Mouse (Mus musculus): ENCODE results near the gene Polr2b. TPM values are rescaled to one million over a fixed set of nuclear protein-coding genes. Genes with fewer than 3 reads are reported as not detected.

Gene Polr2b
- polyA plus RNA-seq, 1 experiment from 2014 or later: 97.2 TPM

GRCm38 (mm10) chr5:77372242-77372641 is 62.3 kb downstream of the Polr2b start:
- no peak overlapping the region for H3K27ac ChIP-seq (replicated peaks)
- no peaks in the 10 kb centered on the region for H3K27me3 ChIP-seq (ENCODE audit: low read depth, poor library complexity, severe bottlenecking)
- 87% methylated on average over 7 of the region's 7 CpGs for WGBS
- H3K9me3 ChIP-seq (replicated peaks): no peaks in the 10 kb centered on the region
- no peak overlapping the region for H3K4me3 ChIP-seq
- DNase-seq (ENCODE audit: low spot score): no peak
- peaks cover 4% of the 10 kb centered on the region; the same call in 1 of the 2 replicates for H3K4me1 ChIP-seq
- H3K36me3 ChIP-seq: no peaks in the 10 kb centered on the region

DNA sequence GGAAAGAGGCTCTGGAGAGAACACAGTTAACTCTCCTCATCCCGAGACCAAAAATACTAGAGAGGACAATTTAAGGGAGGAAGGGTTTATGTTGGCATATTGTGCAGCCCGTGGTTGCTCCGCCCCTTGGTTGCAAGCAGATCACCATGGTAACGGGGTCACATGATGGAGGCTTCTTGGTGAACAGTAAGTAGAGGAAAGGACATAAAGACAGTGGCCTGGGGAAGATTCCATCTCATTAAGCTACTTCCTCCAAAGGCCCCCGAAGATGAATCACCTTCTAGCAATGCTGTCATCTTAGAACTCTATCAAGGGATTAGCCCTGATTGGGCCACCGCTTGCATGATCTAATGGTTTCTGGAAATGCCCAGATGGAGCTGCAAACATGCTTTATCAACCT is 62.8 kb downstream of the Polr2b start:
- DNase-seq (ENCODE audit: low spot score): no peak
- Histone ChIP-seq H3K27ac (replicated peaks) (no peak overlapping the region), H3K4me3 (no peak overlapping the region), H3K9me3 (replicated peaks) (no peaks in the 10 kb centered on the region), H3K27me3 (ENCODE audit: low read depth, poor library complexity, severe bottlenecking) (no peaks in the 10 kb centered on the region), H3K36me3 (no peaks in the 10 kb centered on the region), H3K4me1 (peaks cover 4% of the 10 kb centered on the region; the same call in 1 of the 2 replicates)
- 78% methylated on average over 6 of the region's 6 CpGs for WGBS

- Histone ChIP-seq H3K27me3 (ENCODE audit: low read depth, poor library complexity, severe bottlenecking) (no peaks in the 10 kb centered on the region), H3K27ac (replicated peaks) (no peak overlapping the region), H3K4me1 (peaks cover 9% of the 10 kb centered on the region), H3K9me3 (replicated peaks) (no peaks in the 10 kb centered on the region), H3K36me3 (no peaks in the 10 kb centered on the region), H3K4me3 (no peak overlapping the region)
- no peak for DNase-seq (ENCODE audit: low spot score)
- WGBS: 84% methylated on average over 3 of the region's 3 CpGs
These were observed 65.0 kb downstream of the Polr2b start for GRCm38 (mm10) chr5:77374945-77375344.

DNA sequence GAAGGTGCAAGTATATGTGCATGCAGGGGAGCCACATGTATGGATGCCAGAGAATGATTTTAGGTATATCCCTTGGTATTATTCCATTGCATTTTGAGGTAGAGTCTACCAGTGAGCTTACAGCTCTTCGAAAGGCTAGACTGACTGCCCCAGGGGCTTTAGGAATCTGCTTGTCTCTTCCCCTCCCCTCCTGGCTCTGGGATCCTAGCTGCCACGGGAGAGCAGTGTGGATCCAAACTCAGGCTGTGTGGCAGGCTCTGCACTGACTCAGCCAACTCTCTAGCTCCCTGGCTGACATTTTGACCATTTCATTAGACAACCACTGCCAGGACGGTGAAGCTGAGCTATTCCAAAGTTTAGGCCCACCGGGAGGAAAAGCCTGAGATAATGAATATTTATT is 65.6 kb downstream of the Polr2b start:
- no peaks in the 10 kb centered on the region for H3K9me3 ChIP-seq (replicated peaks)
- no peak for DNase-seq (ENCODE audit: low spot score)
- no peak overlapping the region for H3K27ac ChIP-seq (replicated peaks)
- H3K4me1 ChIP-seq: peaks cover 9% of the 10 kb centered on the region
- no peak overlapping the region for H3K4me3 ChIP-seq
- H3K36me3 ChIP-seq: no peaks in the 10 kb centered on the region
- WGBS: 75% methylated on average over 4 of the region's 4 CpGs
- H3K27me3 ChIP-seq (ENCODE audit: low read depth, poor library complexity, severe bottlenecking): no peaks in the 10 kb centered on the region

GRCm38 (mm10) chr5:77378027-77378426 is 68.1 kb downstream of the Polr2b start:
- no peaks in the 10 kb centered on the region for H3K9me3 ChIP-seq (replicated peaks)
- H3K4me3 ChIP-seq: no peak overlapping the region
- H3K27ac ChIP-seq (replicated peaks): no peak overlapping the region
- no peak for DNase-seq (ENCODE audit: low spot score)
- no peaks in the 10 kb centered on the region for H3K27me3 ChIP-seq (ENCODE audit: low read depth, poor library complexity, severe bottlenecking)
- 96% methylated on average over 3 of the region's 3 CpGs for WGBS
- H3K36me3 ChIP-seq: no peaks in the 10 kb centered on the region
- H3K4me1 ChIP-seq: peaks cover 15% of the 10 kb centered on the region

GRCm38 (mm10) chr5:77379434-77380135 is 69.6 kb downstream of the Polr2b start:
- Histone ChIP-seq H3K9me3 (replicated peaks) (no peaks in the 10 kb centered on the region), H3K4me3 (no peak overlapping the region), H3K4me1 (peaks cover 15% of the 10 kb centered on the region), H3K27ac (replicated peaks) (no peak overlapping the region), H3K27me3 (ENCODE audit: low read depth, poor library complexity, severe bottlenecking) (no peaks in the 10 kb centered on the region), H3K36me3 (no peaks in the 10 kb centered on the region)
- 77% methylated on average over 14 of the region's 14 CpGs for WGBS
- DNase-seq (ENCODE audit: low spot score): no peak

DNA sequence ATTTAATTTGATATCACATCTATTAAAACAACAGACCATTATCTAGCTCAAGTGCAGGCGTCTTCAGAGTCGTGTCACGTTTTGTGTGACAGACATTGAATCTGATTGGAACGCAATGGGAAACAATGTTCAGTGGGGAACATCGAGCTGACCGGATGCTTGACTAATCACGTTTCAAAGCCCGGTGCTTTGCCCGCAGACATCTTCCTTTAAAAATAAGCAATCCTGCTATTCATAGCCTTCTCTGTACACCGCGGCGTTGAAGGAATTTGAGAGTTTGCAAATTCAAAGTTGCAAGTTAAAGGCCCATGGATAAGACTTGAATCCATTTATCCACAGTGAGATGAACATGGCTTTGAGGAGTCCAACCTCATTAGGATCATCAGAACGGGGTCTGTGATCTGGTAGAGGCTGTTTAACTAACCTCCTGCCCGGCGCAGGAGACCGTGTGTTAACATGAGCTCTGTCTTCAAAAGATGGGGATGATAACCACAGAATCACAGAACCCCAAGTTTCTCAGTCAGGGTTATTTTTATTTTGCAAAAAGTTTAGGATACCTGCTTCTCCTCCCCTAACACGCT is 70.5 kb downstream of the Polr2b start:
- WGBS: 77% methylated on average over 17 of the region's 17 CpGs
- Histone ChIP-seq H3K4me1 (peaks cover 15% of the 10 kb centered on the region), H3K4me3 (no peak overlapping the region), H3K27me3 (ENCODE audit: low read depth, poor library complexity, severe bottlenecking) (no peaks in the 10 kb centered on the region), H3K9me3 (replicated peaks) (no peaks in the 10 kb centered on the region), H3K36me3 (no peaks in the 10 kb centered on the region), H3K27ac (replicated peaks) (no peak overlapping the region)
- DNase-seq (ENCODE audit: low spot score): no peak

GRCm38 (mm10) chr5:77381283-77381682 is 71.3 kb downstream of the Polr2b start:
- H3K4me1 ChIP-seq: peaks cover 15% of the 10 kb centered on the region
- H3K36me3 ChIP-seq: no peaks in the 10 kb centered on the region
- WGBS: 87% methylated on average over 7 of the region's 7 CpGs
- H3K9me3 ChIP-seq (replicated peaks): no peaks in the 10 kb centered on the region
- DNase-seq (ENCODE audit: low spot score): no peak
- H3K27me3 ChIP-seq (ENCODE audit: low read depth, poor library complexity, severe bottlenecking): no peaks in the 10 kb centered on the region
- no peak overlapping the region for H3K27ac ChIP-seq (replicated peaks)
- no peak overlapping the region for H3K4me3 ChIP-seq

- H3K27ac ChIP-seq (replicated peaks): no peak overlapping the region
- H3K27me3 ChIP-seq (ENCODE audit: low read depth, poor library complexity, severe bottlenecking): no peaks in the 10 kb centered on the region
- WGBS: 92% methylated on average over 5 of the region's 5 CpGs
- no peaks in the 10 kb centered on the region for H3K36me3 ChIP-seq
- no peaks in the 10 kb centered on the region for H3K9me3 ChIP-seq (replicated peaks)
- DNase-seq (ENCODE audit: low spot score): no peak
- no peak overlapping the region for H3K4me3 ChIP-seq
- peaks cover 15% of the 10 kb centered on the region for H3K4me1 ChIP-seq
These were observed 71.7 kb downstream of the Polr2b start for GRCm38 (mm10) chr5:77381686-77382085.

DNA sequence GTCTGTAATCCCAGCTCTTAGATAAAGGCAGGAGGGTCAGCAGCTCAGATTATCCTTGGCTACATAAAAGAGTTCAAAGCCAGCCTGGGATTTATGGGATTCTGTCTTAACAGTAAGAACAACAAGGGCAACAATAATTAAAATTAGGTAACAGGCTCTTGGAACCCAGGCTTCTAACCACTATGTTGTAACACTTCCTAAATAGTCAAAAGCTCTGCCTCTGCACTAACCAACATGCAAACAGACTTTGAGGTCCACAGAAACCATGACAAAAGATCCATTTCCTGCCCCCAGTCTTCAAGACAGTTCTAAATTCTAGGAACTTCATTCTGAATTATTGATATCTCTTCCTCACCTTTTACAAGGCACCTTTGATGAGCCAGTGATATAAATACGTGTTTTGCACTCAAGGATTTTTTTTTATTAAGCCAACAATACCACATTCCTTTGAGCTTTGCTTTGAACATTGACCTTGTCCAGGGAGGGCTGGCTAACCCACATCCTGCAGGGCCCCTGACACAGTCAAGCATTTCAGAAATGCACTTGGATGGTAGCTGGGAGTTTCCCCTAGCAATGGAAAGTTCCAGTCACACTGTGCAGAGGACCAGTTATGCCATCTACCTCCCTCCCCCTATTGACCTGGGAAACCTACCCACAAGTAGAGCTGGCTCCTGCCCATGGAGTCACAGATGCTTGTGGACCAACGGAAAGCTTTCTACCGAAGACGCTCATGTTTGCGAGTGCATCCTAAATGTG is 74.0 kb downstream of the Polr2b start:
- no peaks in the 10 kb centered on the region for H3K36me3 ChIP-seq
- no peak for DNase-seq (ENCODE audit: low spot score)
- no peaks in the 10 kb centered on the region for H3K27me3 ChIP-seq (ENCODE audit: low read depth, poor library complexity, severe bottlenecking)
- H3K4me3 ChIP-seq: no peak overlapping the region
- H3K4me1 ChIP-seq: peaks cover 15% of the 10 kb centered on the region
- no peaks in the 10 kb centered on the region for H3K9me3 ChIP-seq (replicated peaks)
- H3K27ac ChIP-seq (replicated peaks): no peak overlapping the region
- 93% methylated on average over 5 of the region's 5 CpGs for WGBS

- Histone ChIP-seq H3K27ac (replicated peaks) (no peak overlapping the region), H3K4me3 (no peak overlapping the region), H3K9me3 (replicated peaks) (no peaks in the 10 kb centered on the region), H3K4me1 (peaks cover 13% of the 10 kb centered on the region), H3K36me3 (no peaks in the 10 kb centered on the region), H3K27me3 (ENCODE audit: low read depth, poor library complexity, severe bottlenecking) (no peaks in the 10 kb centered on the region)
- DNase-seq (ENCODE audit: low spot score): no peak
- WGBS: 88% methylated on average over 9 of the region's 9 CpGs
These were observed 74.8 kb downstream of the Polr2b start for GRCm38 (mm10) chr5:77384724-77385123.

GRCm38 (mm10) chr5:77385221-77385620 is 75.3 kb downstream of the Polr2b start:
- WGBS: 89% methylated on average over 5 of the region's 5 CpGs
- Histone ChIP-seq H3K4me1 (peaks cover 11% of the 10 kb centered on the region; the same call in 1 of the 2 replicates), H3K27ac (replicated peaks) (no peak overlapping the region), H3K36me3 (no peaks in the 10 kb centered on the region), H3K9me3 (replicated peaks) (no peaks in the 10 kb centered on the region), H3K4me3 (no peak overlapping the region), H3K27me3 (ENCODE audit: low read depth, poor library complexity, severe bottlenecking) (no peaks in the 10 kb centered on the region)
- no peak for DNase-seq (ENCODE audit: low spot score)
